Mouse (Mus musculus) small intestine, adult 2 months (tissue): ENCODE data around the gene Rpl19. TPM values are rescaled to one million over a fixed set of nuclear protein-coding genes. Genes with fewer than 3 reads are reported as not detected.

ENCODE experiments used
- H3K27ac ChIP-seq: fragments of 200-500 bp; 2 replicates; pipeline ENCODE4 v1.5.1; 2012; ENCODE audit warnings: low read depth, low read length, control low read depth, inconsistent platforms; ENCODE audit not compliant: insufficient read depth
- H3K27me3 ChIP-seq: fragments of 200-500 bp; 2 replicates; pipeline ENCODE4 v1.6.1; 2012; ENCODE audit warnings: mild to moderate bottlenecking, moderate library complexity, low read length, inconsistent platforms; ENCODE audit not compliant: control insufficient read depth, insufficient read depth
- H3K36me3 ChIP-seq: fragments of 200-500 bp; 2 replicates; pipeline ENCODE4 v1.6.1; 2012; ENCODE audit warnings: mild to moderate bottlenecking, low read length, control low read depth, inconsistent platforms; ENCODE audit not compliant: control insufficient read depth, insufficient read depth
- H3K4me1 ChIP-seq: fragments of 200-500 bp; 2 replicates; pipeline ENCODE4 v1.6.1; 2012; ENCODE audit warnings: low read length, inconsistent platforms, mixed read lengths; ENCODE audit not compliant: control insufficient read depth, insufficient read depth, insufficient read length
- H3K4me3 ChIP-seq: fragments of 200-500 bp; 2 replicates; pipeline ENCODE4 v1.5.1; 2012; ENCODE audit warnings: low read depth, mild to moderate bottlenecking, control low read depth, inconsistent platforms, low read length, moderate library complexity
- CTCF ChIP-seq: fragments of 200-500 bp; IDR thresholded peaks from 2 replicates; pipeline ENCODE4 v1.5.1; 2012; ENCODE audit warnings: low read depth, mild to moderate bottlenecking, control low read depth, inconsistent platforms, low read length, moderate library complexity, mixed read lengths; ENCODE audit not compliant: insufficient replicate concordance, insufficient read length; ENCODE audit errors: extremely low read depth
- POLR2A ChIP-seq: fragments of 200-500 bp; IDR thresholded peaks from 2 replicates; pipeline ENCODE4 v1.6.1; 2012; ENCODE audit warnings: low read depth, mild to moderate bottlenecking, control low read depth, inconsistent platforms, low read length, moderate library complexity
- WGBS: fragments of 180-500 bp; shearing (Covaris S2); methylation state at CpG from one replicate; pipeline ENCODE4 v1.1.7; 2018; 5-methylcytosine and 5-hydroxymethylcytosine counted together
- polyA plus RNA-seq: library from polyadenylated mRNA; depleted of rRNA; stranded (reverse); fragments of >200 nt; gene quantifications from 2 replicates; pipeline ENCODE4 v1.2.3, GENCODE M21; 2012

Rpl19 gene
- polyA plus RNA-seq, 1 experiment = 501 TPM

DNA sequence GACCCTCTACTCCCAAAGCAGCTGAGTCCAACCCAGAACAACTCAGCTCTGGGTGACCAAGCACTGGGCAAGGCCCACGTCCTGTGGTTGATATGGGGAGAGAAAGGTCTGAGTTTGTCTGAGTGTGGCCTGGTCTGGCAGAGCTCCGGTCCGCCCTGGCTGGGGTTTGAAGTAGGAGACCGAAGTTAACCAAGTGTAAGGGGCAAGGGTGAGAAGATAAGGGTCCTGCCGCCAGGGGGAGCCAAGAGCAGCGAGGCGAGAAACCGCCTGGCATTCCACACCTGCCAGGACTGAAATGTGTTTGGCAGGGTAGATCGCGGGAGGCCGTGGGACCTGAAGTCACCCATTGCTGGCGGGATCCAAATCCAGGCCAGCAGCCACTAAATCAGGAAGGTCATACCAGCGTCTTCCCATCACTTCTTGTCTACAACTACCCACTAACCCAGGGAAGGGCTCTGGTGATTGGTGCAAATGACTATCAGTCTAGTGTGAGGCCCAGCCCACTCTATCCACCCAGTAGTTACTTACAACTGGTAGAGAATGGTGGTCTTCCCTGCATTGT, 31.9 kb upstream of the Rpl19 start:
- no peak for TF ChIP-seq POLR2A
- peak; percentile 82 for TF ChIP-seq CTCF
- Histone ChIP-seq H3K4me1 (peaks cover 5% of the 10 kb centered on the region; the same call in 1 of the 2 replicates), H3K36me3 (no peaks in the 10 kb centered on the region), H3K4me3 (peak overlapping the region; percentile 59), H3K27me3 (no peaks in the 10 kb centered on the region; the same call in 1 of the 2 replicates), H3K27ac (no peak overlapping the region)
- 4% methylated on average over 13 of the region's 13 CpGs for WGBS

DNA sequence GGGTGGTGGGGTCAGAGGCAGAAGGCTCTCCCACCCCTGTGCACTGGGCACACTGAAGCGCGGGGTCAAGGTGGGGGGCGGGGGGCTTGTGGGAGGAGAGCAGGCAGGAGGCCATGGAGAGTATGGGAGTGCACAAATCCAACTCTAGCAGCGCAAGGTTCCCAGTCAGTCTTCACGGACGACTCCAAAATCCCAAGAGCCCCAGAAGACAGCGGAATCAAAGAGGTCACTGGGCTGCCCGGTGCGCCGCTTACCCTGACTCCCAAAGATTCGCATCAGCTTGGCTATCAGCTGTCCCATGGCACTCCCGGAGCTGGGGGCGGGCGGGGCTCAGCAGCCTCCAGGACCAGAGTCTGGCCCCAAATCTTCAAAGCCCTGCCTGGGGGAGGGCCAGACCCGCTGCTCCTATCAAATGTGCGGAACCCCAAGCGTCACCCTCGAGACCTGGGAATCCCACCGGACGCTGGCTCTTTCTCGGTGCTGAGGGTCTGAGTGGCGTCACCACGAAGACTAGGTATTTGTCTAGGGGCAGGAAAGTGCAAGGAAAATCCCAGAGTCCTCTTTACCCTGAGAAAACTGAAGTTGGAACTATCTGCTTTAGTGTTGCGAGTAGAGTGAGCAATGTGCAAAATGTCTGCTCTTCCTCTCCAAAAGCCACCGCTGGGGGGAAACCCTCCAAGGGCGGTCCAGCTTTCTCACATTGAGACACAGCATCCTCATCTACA, 30.8 kb upstream of the Rpl19 start, which contains the start of gene Arl5c:
Arl5c (minus strand) TSS at position 618 of the 725 bp plus-strand sequence.
- TF ChIP-seq POLR2A (no peak), CTCF (no peak)
- Histone ChIP-seq H3K4me3 (peak within 1 kb of the TSS; percentile 59), H3K36me3 (no peaks in the 10 kb centered on the region), H3K27ac (peak within 1 kb of the TSS; percentile 61; the same call in 1 of the 2 replicates), H3K27me3 (no peaks in the 10 kb centered on the region; the same call in 1 of the 2 replicates), H3K4me1 (peaks cover 5% of the 10 kb centered on the region; the same call in 1 of the 2 replicates)
- WGBS = 12% methylated on average over 26 of the region's 26 CpGs

DNA sequence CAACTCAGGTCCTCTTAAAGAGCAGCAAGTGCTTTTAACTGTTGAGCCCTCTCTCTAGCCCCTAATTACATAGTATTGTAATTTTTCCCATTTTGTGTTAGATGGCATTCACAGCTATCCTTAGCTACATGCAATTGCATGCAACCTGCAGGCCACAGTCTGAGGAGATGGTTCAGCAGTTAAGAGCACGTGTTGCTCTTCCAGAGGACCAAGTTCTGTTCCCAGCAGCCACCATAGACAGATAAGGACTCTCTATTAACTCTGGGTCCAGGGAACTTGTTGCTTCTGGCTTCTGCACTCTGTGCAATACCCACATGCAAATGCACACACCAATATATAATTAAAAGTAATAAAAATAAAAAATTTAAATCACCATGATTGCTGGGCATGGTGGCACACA, 29.8 kb upstream of the Rpl19 start:
- Histone ChIP-seq H3K27me3 (no peaks in the 10 kb centered on the region; the same call in 1 of the 2 replicates), H3K27ac (no peak overlapping the region)
- 39% methylated on average over 1 of the region's 1 CpGs for whole genome bisulfite sequencing

DNA sequence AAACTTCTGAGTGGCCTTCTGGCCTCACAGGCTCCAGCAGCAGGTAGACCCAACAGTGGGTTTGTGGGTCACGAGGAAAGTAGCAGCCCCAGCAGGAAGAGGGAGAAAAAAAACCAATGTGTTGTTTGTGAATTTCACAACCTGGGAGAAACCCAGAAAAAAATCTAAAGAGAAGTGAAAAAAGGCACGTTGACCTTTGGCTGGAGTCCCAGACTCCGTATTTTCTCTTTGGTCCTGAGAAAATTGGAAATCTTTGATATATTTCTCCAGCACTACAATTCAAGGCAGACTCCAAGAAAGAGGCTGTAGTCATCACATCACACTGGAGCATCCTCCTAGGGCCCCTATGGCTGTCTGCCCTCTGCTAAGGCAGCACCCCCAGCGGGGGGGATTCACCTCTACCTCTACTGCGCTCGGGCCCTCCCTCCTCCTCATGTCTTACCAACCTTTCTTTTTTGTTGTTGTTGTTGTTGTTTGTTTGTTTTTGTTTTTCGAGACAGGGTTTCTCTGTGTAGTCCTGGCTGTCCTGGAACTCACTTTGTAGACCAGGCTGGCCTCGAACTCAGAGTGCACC, 29.0 kb upstream of the Rpl19 start:
- Histone ChIP-seq H3K27ac (peak overlapping the region; percentile 48; the same call in 1 of the 2 replicates), H3K4me3 (no peak overlapping the region), H3K4me1 (peaks cover 11% of the 10 kb centered on the region), H3K36me3 (no peaks in the 10 kb centered on the region), H3K27me3 (no peaks in the 10 kb centered on the region; the same call in 1 of the 2 replicates)
- TF ChIP-seq POLR2A (no peak), CTCF (no peak)
- 74% methylated on average over 8 of the region's 8 CpGs for WGBS

More for the DNA sequence above, 29.8 kb upstream of the Rpl19 start:
- peaks cover 10% of the 10 kb centered on the region for H3K4me1 ChIP-seq
- H3K36me3 ChIP-seq = no peaks in the 10 kb centered on the region
- H3K4me3 ChIP-seq = no peak overlapping the region
- TF ChIP-seq CTCF = no peak
- no peak for TF ChIP-seq POLR2A

DNA sequence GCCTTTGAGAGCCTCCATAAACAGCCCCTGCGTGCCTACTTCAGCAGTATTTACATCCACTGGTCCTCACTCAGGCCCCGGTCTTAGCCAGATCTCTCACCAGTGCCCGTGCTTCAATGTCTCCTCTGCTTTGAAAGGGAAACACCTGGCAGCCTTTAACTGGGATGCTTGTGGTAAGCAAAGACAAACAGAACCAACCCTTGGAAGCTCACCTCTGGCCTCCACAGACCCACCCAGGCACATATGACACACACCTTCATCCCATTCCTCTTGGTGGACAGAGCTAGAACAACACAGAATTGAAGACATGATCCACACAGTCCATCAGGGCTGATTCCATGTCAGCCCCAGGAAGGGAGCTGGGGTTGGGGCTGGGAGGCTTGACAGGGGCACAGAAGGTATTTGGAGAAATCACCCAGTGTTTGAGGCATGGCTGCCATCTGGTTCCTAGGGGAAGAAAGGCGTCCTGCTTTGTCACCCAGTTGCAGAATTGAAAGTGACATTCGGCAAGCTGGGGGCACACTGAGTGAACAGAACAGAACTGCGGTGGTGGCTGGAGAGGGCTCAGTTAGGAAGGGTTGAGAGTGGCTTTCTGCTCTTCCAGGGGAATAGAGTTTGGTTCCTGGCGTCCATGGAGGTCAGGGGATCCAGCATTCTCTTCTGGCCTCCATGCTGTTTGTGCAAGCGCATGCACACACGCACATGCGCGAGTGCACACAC, 28.3 kb upstream of the Rpl19 start:
- TF ChIP-seq CTCF = no peak
- TF ChIP-seq POLR2A = no peak
- Histone ChIP-seq H3K27ac (peak overlapping the region; percentile 48; the same call in 1 of the 2 replicates), H3K4me3 (no peak overlapping the region), H3K27me3 (no peaks in the 10 kb centered on the region; the same call in 1 of the 2 replicates), H3K36me3 (no peaks in the 10 kb centered on the region), H3K4me1 (peaks cover 19% of the 10 kb centered on the region)
- WGBS = 77% methylated on average over 11 of the region's 11 CpGs

DNA sequence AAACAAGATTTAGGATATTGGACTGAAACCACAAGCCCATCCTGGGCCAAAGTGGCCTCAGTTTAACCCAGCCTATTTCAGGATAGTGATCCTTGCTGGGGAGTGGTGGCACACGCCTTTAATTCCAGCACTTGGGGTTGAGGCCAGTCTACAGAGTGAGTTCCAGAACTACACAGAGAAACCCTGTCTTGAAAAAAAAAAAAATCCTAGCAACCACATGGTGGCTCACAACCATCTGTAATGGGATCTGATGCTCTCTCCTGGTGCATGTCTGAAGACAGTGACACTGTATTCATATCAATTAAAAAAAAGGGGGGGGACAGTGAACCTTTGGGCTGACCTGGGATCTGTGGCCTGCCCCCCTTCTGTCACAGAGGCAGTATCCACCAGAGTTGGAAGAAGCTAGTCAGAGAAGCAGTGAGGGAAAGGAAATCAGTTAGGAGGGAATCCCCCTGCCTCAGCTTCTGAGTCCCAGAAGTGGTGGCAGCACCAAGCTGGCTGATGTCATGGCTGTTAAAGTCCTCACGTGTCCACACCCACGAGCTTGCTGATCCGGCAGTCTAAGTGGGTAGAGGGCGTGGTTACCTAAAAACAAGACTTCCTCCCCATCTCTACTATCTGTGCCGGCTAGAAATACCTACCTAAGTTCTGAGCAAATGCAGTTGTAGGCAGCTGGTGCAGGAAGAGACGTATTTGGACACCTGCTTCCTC, 27.5 kb upstream of the Rpl19 start:
- no peak overlapping the region for H3K4me3 ChIP-seq
- peak overlapping the region; percentile 48 for H3K27ac ChIP-seq
- TF ChIP-seq POLR2A (no peak), CTCF (no peak)
- H3K4me1 ChIP-seq = peaks cover 21% of the 10 kb centered on the region
- no peaks in the 10 kb centered on the region; the same call in 1 of the 2 replicates for H3K27me3 ChIP-seq
- no peaks in the 10 kb centered on the region for H3K36me3 ChIP-seq
- 36% methylated on average over 7 of the region's 7 CpGs for WGBS
